Mouse (Mus musculus) intestine, embryonic 16.5 days (tissue): ENCODE measurements at regions not wholly inside any gene's neighbourhood (a gene's known extent, or its start where the extent isn't known, plus 50 kb on each side); places are given as distances from the start of the nearest gene placed in this dataset.

Source experiments
- ATAC-seq: fragments of 200-750 bp; cut with Nextera tagmentation; 2 replicates; pipeline ENCODE4 v1.8.0; 2017; ENCODE audit warnings: moderate TSS enrichment, moderate library complexity
- H3K27ac ChIP-seq: fragments of 300-500 bp; sonication (generic); 2 replicates; pipeline ENCODE4 v1.5.1; 2014; ENCODE audit warnings: mild to moderate bottlenecking, low read length
- H3K27me3 ChIP-seq: fragments of 300-500 bp; sonication (generic); replicated peaks from 2 replicates; pipeline ENCODE4 v1.6.1; 2014; ENCODE audit warnings: low read length, control low read depth, mixed read lengths; ENCODE audit not compliant: control insufficient read depth, insufficient read depth
- H3K36me3 ChIP-seq: fragments of 300-500 bp; sonication (generic); 2 replicates; pipeline ENCODE4 v1.6.1; 2014; ENCODE audit warnings: low read length, control low read depth; ENCODE audit not compliant: control insufficient read depth, insufficient read depth
- H3K4me1 ChIP-seq: fragments of 300-500 bp; sonication (generic); 2 replicates; pipeline ENCODE4 v1.6.1; 2014; ENCODE audit warnings: low read length, control low read depth, mixed read lengths; ENCODE audit not compliant: control insufficient read depth, insufficient read depth
- H3K4me2 ChIP-seq: fragments of 300-500 bp; sonication (generic); 2 replicates; pipeline ENCODE4 v1.6.1; 2014; ENCODE audit warnings: low read depth, low read length, control low read depth
- H3K4me3 ChIP-seq: fragments of 300-500 bp; sonication (generic); 2 replicates; pipeline ENCODE4 v1.5.1; 2014; ENCODE audit warnings: mild to moderate bottlenecking, low read length
- H3K9ac ChIP-seq: fragments of 300-500 bp; sonication (generic); 2 replicates; pipeline ENCODE4 v1.6.1; 2014; ENCODE audit warnings: low read depth, low read length
- H3K9me3 ChIP-seq: fragments of 300-500 bp; sonication (generic); 2 replicates; pipeline ENCODE4 v1.6.1; 2016; ENCODE audit warnings: low read length, control low read depth; ENCODE audit not compliant: control insufficient read depth
- whole genome bisulfite sequencing: fragments of 180-500 bp; shearing (Covaris S2); extraction: QIAGEN DNeasy Blood & Tissue Kit; methylation state at CpG from one replicate; pipeline ENCODE4 v1.1.7; 2014; 5-methylcytosine and 5-hydroxymethylcytosine counted together

DNA sequence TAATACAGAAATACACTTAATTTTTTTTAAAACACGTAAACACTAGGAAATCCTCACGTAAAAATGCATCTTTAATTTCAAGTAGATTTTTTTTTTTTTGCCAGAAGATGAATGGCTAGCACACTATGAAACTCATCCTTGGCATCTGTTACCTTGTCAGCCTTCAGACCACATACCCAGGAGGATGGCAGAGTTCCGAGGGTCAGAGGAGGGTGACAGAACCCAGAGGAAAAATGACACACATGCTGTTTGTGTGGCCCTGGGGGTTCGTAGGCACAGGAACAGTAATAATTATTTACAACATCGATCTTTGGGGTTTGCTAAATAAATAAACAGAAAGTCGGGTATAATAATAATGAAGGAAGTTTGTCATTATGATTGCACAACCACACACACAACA, 945.3 kb downstream of the Robo2 start:
- Histone ChIP-seq H3K27me3 (no peaks in the 10 kb centered on the region), H3K4me2 (no peak overlapping the region), H3K4me3 (no peak overlapping the region), H3K36me3 (no peaks in the 10 kb centered on the region), H3K9ac (no peak overlapping the region), H3K9me3 (no peaks in the 10 kb centered on the region), H3K4me1 (no peaks in the 10 kb centered on the region), H3K27ac (no peak overlapping the region)
- no peak for ATAC-seq
- WGBS, result 70% methylated on average over 6 of the region's 6 CpGs

DNA sequence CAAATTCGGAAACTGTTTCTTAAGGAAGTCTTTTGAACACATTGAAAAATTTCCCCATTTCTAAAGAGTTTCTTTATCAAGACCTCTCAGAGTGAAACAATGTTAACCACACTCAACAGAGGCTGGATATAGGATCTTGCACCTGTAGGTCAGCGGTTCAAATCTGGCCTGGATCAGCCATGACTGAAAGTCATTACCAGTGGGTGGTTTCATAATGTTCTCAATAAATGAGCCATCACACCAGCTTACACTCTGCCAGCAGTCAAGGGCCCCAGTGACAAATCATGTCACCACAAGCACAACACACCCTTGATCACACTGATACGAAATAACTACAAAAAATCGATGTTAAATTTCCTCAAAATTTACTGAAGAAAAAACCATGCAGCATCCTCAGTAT, 949.1 kb downstream of the Robo2 start:
- Histone ChIP-seq H3K4me3 (no peak overlapping the region), H3K9ac (no peak overlapping the region), H3K27ac (no peak overlapping the region), H3K4me2 (no peak overlapping the region), H3K4me1 (no peaks in the 10 kb centered on the region), H3K9me3 (no peaks in the 10 kb centered on the region), H3K36me3 (no peaks in the 10 kb centered on the region), H3K27me3 (no peaks in the 10 kb centered on the region)
- ATAC-seq, result no peak
- WGBS, result 91% methylated on average over 4 of the region's 4 CpGs

DNA sequence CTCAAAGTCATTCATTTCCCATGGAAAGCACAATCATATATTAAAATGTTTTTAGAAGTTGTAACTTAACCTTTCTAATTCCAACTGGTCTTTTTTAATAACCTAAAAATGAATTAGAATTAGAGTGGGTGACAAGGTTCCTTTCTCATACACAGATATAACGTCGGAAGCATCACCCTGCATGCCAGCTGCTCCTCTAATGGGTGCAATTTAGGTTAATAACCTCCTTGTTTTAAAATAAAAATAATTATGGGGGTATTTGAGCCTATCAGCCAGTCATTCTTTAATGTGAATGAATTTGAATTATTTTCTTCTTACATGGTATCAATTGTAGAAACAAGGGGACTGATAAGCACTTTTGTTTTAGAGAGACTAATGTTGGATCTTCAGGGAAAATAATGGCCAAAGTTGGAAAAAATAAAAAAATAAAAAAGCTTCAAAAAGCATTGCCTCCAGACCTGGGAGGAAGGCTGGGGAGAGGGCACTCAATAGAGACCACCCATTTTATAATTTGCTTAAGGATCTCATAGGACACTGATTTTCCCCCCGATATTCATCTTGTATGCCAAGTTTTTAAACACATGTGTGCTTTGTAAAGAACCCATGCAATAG, 960.9 kb downstream of the Robo2 start:
- no peak for ATAC-seq
- no peaks in the 10 kb centered on the region for H3K27me3 ChIP-seq
- H3K4me1 ChIP-seq, result no peaks in the 10 kb centered on the region
- no peak overlapping the region for H3K4me2 ChIP-seq
- H3K27ac ChIP-seq, result no peak overlapping the region
- no peak overlapping the region for H3K9ac ChIP-seq
- WGBS, result 89% methylated on average over 3 of the region's 3 CpGs
- H3K9me3 ChIP-seq, result no peaks in the 10 kb centered on the region
- H3K36me3 ChIP-seq, result no peaks in the 10 kb centered on the region
- no peak overlapping the region for H3K4me3 ChIP-seq

DNA sequence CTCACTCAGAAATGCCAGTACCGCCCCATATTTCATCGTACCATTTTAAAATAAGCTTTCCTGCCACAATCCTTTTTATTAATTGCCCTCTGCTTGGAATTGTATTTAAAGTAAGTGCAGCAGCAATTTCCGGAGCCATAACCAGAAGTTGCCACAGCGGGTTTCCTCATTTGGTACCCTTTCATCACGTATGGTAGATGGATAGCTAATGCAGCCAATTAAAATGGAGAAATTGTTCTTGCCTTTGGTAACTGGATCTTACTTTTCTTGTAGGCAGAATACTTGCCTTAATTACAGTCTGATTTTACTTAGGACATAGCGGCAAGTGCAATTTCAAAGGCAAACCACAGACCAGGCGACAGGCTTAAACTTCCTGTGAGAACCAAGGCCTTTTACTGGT, 961.8 kb downstream of the Robo2 start:
- Histone ChIP-seq H3K27me3 (no peaks in the 10 kb centered on the region), H3K9me3 (no peaks in the 10 kb centered on the region), H3K9ac (no peak overlapping the region), H3K4me2 (no peak overlapping the region), H3K4me1 (no peaks in the 10 kb centered on the region), H3K4me3 (no peak overlapping the region), H3K36me3 (no peaks in the 10 kb centered on the region), H3K27ac (no peak overlapping the region)
- 93% methylated on average over 7 of the region's 7 CpGs for WGBS
- no peak for ATAC-seq

DNA sequence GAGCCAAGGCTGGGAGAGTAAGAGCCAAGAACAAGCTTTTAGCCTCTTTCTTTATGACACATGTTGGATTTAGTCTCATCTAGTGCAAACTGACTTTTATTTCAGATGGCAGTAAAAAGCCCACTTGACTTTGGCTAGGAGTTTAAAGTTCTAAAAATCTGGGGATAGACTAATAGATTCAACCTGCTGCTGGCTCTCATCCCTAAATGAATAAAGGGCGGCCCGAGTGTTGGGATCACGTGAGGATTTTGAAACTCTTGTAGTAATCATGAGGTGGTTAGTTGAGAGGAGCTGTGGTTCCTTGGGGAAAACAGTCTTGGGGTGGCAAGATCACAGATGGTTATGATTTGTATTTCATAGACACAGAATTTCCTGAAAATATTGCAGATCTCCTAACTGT, 975.9 kb downstream of the Robo2 start:
- no peak for ATAC-seq
- WGBS, result 81% methylated on average over 3 of the region's 3 CpGs

DNA sequence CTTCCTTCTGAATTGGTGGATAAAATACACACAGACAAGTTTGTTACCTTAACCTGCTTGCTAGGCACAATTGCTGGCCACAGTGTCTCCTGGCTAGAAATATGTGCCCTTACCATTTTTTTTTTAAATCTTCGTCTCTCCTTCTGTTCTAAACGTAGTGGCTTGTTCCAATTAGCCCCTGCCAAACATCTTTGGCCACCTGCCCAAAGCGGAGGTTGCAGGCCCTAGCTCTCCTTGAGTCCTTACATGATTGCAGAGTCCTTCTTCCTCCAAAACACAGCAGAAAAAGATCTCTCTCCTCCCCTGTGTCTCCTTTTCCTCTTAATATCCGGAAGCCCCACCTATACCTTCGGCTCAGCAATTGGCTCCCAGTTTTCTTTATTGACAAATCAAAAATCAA, 986.8 kb downstream of the Robo2 start:
- WGBS, result 83% methylated on average over 5 of the region's 5 CpGs
- ATAC-seq, result no peak
- Histone ChIP-seq H3K36me3 (no peaks in the 10 kb centered on the region), H3K4me3 (no peak overlapping the region), H3K4me1 (no peaks in the 10 kb centered on the region), H3K9ac (no peak overlapping the region), H3K9me3 (no peaks in the 10 kb centered on the region), H3K27me3 (no peaks in the 10 kb centered on the region), H3K27ac (no peak overlapping the region), H3K4me2 (no peak overlapping the region)

More for the DNA sequence above, 975.9 kb downstream of the Robo2 start:
- Histone ChIP-seq H3K9me3 (no peaks in the 10 kb centered on the region), H3K4me1 (no peaks in the 10 kb centered on the region), H3K4me2 (no peak overlapping the region), H3K27ac (no peak overlapping the region), H3K27me3 (no peaks in the 10 kb centered on the region), H3K4me3 (no peak overlapping the region), H3K9ac (no peak overlapping the region), H3K36me3 (no peaks in the 10 kb centered on the region)

DNA sequence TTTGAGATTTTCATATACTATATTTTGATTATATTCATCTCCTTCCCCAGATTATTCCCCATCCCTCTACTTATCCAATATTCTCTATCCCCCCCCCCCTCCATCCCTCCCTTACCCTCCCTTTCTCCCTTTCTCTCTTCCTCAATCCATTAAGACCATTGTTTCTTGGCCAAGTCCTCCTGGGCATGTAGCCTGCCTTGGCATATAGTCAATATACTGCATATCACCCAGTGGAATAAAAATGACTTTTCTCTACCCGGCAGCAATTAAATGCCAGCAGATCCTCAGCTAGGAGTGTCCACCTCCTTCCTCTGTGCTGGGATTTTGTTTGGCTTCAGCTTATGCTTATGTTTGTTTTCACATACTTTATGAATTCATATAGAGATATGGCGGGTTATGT, 987.3 kb downstream of the Robo2 start:
- no peak overlapping the region for H3K4me2 ChIP-seq
- WGBS, result 82% methylated on average over 2 of the region's 2 CpGs
- no peaks in the 10 kb centered on the region for H3K27me3 ChIP-seq
- H3K27ac ChIP-seq, result no peak overlapping the region
- H3K4me1 ChIP-seq, result no peaks in the 10 kb centered on the region
- no peaks in the 10 kb centered on the region for H3K36me3 ChIP-seq
- H3K4me3 ChIP-seq, result no peak overlapping the region
- H3K9me3 ChIP-seq, result no peaks in the 10 kb centered on the region
- ATAC-seq, result no peak
- no peak overlapping the region for H3K9ac ChIP-seq

DNA sequence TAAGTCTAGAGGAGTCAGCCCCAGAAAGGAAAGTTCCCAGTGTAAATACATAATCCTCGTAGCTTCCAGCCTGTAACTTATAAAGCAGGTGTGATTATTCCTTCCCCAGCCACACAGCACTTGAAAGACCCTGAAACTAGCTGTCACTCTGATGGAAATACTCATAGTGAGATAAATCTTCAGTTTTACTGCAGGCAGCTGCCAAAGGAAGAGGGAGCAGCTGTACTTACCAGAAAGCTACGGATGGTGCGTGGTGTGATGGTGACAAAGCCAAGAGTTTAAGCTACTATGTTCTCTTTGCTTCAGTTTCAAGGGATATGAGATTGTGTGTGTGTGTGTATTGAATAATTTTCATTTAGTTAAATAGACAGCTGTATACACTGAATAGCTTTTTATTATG, 1007.1 kb downstream of the Robo2 start:
- Histone ChIP-seq H3K27ac (no peak overlapping the region), H3K4me2 (no peak overlapping the region), H3K9me3 (no peaks in the 10 kb centered on the region), H3K4me1 (no peaks in the 10 kb centered on the region), H3K27me3 (no peaks in the 10 kb centered on the region), H3K4me3 (no peak overlapping the region), H3K36me3 (no peaks in the 10 kb centered on the region), H3K9ac (no peak overlapping the region)
- no peak for ATAC-seq
- 37% methylated on average over 3 of the region's 3 CpGs for WGBS

DNA sequence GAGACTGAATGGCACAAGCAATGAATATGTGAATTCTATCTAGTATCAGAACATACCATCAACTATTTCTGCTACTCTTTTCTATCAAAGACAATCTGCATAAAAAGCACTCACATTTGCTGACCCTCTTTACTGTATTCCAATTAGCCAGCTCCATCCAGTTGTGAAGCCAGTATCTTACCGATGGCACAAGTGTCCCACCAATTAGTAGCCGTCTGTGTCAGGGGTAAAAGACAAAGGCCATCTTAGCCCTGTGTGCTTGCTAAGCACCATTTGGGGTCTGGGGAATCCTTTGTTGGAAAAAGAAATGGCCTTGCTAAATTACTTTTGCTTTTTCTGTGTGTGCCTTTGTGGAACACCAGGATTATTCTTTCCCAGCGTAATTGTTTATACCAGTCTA, 1007.5 kb downstream of the Robo2 start:
- no peak for ATAC-seq
- no peaks in the 10 kb centered on the region for H3K36me3 ChIP-seq
- H3K27me3 ChIP-seq, result no peaks in the 10 kb centered on the region
- H3K4me2 ChIP-seq, result no peak overlapping the region
- no peak overlapping the region for H3K4me3 ChIP-seq
- 55% methylated on average over 3 of the region's 3 CpGs for WGBS
- H3K9ac ChIP-seq, result no peak overlapping the region
- H3K27ac ChIP-seq, result no peak overlapping the region
- no peaks in the 10 kb centered on the region for H3K4me1 ChIP-seq
- H3K9me3 ChIP-seq, result no peaks in the 10 kb centered on the region

DNA sequence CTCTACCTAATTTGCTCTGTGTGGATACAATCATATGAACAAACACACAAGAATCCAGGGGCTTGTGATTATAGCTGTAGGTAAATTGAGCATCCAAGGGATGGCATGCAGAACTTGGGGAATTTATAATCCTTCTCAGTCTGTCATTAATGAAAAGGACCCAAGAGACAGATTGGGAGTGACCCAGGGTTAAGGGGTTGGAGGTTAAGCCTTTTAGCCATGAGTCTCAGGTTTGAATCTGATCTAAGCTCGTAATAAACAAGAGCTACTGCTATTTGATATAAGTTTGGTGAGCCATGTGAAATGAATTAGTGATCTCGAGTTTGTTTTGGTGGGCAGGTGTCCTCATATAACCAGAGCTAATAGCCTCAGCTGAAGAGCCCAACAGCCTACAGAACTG, 1032.6 kb downstream of the Robo2 start:
- Histone ChIP-seq H3K36me3 (no peaks in the 10 kb centered on the region), H3K9me3 (no peaks in the 10 kb centered on the region), H3K4me1 (no peaks in the 10 kb centered on the region), H3K4me2 (no peak overlapping the region), H3K4me3 (no peak overlapping the region), H3K27ac (no peak overlapping the region), H3K27me3 (no peaks in the 10 kb centered on the region), H3K9ac (no peak overlapping the region)
- WGBS, result 74% methylated on average over 2 of the region's 2 CpGs
- no peak for ATAC-seq
